Mouse (Mus musculus) CD4-positive, CD25-positive, alpha-beta regulatory T cell, adult 4 months (primary cell): ENCODE data around the gene Syna. TPM values are rescaled to one million over a fixed set of nuclear protein-coding genes. Genes with fewer than 3 reads are reported as not detected.

ENCODE experiments used
- ATAC-seq: one replicate; pipeline ENCODE4 v1.8.0; 2017
- polyA plus RNA-seq, 2 experiments: library from polyadenylated mRNA; unstranded; fragments of 100-300 nt; shearing (Covaris generic); gene quantifications; one replicate each; pipeline ENCODE4 v1.2.1; 2017

The Syna gene
- polyA plus RNA-seq, 2 experiments from 2014 or later: 0.60 TPM; not detected in 1

GRCm38 (mm10) chr5:134525971-134526711 is 33.8 kb downstream of the Syna start:
- ATAC-seq: no peak

GRCm38 (mm10) chr5:134523728-134524127 is 36.2 kb downstream of the Syna start:
- ATAC-seq: no peak

GRCm38 (mm10) chr5:134522524-134522923 is 37.4 kb downstream of the Syna start:
- ATAC-seq: no peak

GRCm38 (mm10) chr5:134521806-134522205 is 38.2 kb downstream of the Syna start:
- ATAC-seq: peak; percentile 45

- ATAC-seq: no peak
Measured at GRCm38 (mm10) chr5:134521131-134521530, 38.8 kb downstream of the Syna start.

GRCm38 (mm10) chr5:134520120-134520519 is 39.9 kb downstream of the Syna start:
- ATAC-seq: no peak

GRCm38 (mm10) chr5:134519471-134519870 is 40.5 kb downstream of the Syna start:
- no peak for ATAC-seq

- ATAC-seq: no peak
Measured at GRCm38 (mm10) chr5:134512086-134512485, 47.9 kb downstream of the Syna start.

- ATAC-seq: no peak
Measured at GRCm38 (mm10) chr5:134510266-134510665, 49.7 kb downstream of the Syna start.

GRCm38 (mm10) chr5:134508965-134509364 is 51.0 kb downstream of the Syna start:
- ATAC-seq: no peak

Other genes with a start within 250 kb of the Syna start
- 100 to 1,000 TPM in 1 of 2 experiments, 10 to 100 TPM in 1; 96.3 to 125 TPM for gene Gtf2i, start 245.4 kb downstream of the Syna start, polyA plus RNA-seq
- gene Gtf2ird1, start 103.5 kb downstream of the Syna start, polyA plus RNA-seq: 1 to 10 TPM; 6.0 to 8.0 TPM
- gene Clip2, start 7.7 kb downstream of the Syna start, polyA plus RNA-seq: under 1 TPM; 0.52 to 0.54 TPM
- 100 to 1,000 TPM; 134 to 185 TPM for gene Rfc2, start 21.2 kb upstream of the Syna start, polyA plus RNA-seq
- gene Lat2, start 54.9 kb upstream of the Syna start, polyA plus RNA-seq: 10 to 100 TPM in 1 of 2 experiments, 1 to 10 TPM in 1; 6.2 to 15.8 TPM
- gene Eif4h, start 79.3 kb upstream of the Syna start, polyA plus RNA-seq: 10 to 100 TPM; 94.2 to 96.9 TPM
- 1 to 10 TPM; 3.8 to 6.9 TPM for gene Limk1, start 128.4 kb upstream of the Syna start, polyA plus RNA-seq
- gene Eln, start 187.2 kb upstream of the Syna start, polyA plus RNA-seq: not detected